Mouse (Mus musculus): ENCODE results near the gene Pphln1.

Pphln1 gene

GRCm38 (mm10) chr15:93433811-93434210 lies 35.7 kb downstream of the Pphln1 start:
- DNase-seq (ENCODE audit: low read depth, low spot score) = no peak

- no peak for DNase-seq (ENCODE audit: low read depth, low spot score)
These were observed 37.8 kb downstream of the Pphln1 start for GRCm38 (mm10) chr15:93435998-93436397.

GRCm38 (mm10) chr15:93438663-93439062 lies 40.5 kb downstream of the Pphln1 start:
- DNase-seq (ENCODE audit: low read depth, low spot score) = peak; percentile 35

GRCm38 (mm10) chr15:93442271-93442670 lies 44.1 kb downstream of the Pphln1 start:
- no peak for DNase-seq (ENCODE audit: low read depth, low spot score)

DNA sequence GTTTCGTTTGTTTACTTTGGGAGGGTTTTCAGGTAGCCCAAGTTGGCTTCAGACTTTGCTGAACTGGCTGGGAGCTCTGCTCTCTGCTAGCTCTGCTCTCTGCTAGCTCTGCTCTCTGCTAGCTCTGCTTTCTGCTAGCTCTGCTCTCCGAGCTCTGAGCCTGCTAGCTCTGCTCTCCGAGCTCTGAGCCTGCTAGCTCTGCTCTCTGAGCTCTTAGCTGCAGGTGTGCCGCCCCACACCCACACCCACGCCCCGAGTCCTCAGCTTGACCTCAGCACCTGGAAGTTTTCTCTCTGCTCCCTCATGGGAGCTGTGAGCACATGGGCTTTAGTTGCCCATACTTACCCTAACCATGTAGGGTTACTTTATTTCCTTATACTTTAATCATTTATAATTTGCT lies 45.5 kb downstream of the Pphln1 start:
- no peak for DNase-seq (ENCODE audit: low read depth, low spot score)

DNA sequence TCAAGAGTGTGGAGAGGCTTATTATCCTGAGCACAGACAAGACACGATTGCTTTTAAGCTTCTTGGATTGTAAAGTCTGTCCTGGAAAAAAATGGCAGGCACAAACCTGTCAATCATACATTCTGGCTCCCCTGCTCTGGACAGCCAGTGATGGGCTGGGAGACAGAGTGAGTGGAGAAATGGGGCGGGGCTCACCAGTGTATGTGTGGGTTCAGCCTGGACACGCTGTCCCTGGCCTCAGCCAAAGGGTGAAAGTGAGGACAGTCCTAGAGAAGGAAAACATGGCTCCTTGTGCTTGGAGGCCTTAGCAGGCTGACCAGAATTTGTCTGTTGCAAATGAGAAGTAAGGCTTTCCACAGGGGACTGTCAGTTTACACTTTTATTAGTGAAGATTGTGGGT lies 50.7 kb downstream of the Pphln1 start:
- DNase-seq (ENCODE audit: low read depth, low spot score) = no peak

DNA sequence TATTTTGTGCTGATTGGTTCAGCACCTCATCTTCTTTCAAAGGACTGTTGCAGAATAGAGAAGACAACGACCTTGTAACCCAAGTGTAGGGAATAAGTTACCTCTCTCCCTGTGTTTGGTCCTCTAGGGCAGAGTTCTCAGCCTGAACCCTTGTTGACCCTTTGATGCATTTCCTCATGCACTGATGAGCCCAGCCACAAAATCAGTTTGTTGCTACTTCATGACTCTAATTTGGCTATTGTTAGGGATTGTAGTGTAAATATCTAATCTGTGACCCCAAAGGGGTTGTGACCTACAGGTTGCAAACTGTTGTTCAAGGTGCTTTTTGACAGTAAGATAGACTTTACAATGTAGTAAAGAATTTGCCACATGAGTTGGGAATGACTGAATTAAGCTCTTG lies 55.1 kb downstream of the Pphln1 start:
- no peak for DNase-seq (ENCODE audit: low read depth, low spot score)

DNA sequence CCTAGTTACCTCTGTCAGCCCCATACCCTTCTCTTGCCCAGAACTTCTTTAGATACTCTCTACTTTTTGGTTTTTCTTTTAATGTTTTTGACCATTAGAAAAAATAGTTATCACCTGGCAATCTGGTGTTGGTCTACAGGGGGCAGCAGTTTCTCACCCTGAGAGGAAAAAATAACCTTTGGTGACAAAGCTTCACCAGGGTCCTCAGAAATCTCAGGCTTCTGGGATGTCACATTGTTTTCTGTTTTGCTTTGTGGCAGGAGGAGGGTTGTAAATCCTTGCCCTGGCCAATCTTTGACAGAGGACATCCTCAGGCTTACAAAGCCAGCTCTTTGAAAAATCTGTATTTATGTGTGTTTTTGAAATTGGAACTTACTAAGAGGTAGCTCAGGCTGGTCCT lies 57.9 kb downstream of the Pphln1 start:
- no peak for DNase-seq (ENCODE audit: low read depth, low spot score)

DNA sequence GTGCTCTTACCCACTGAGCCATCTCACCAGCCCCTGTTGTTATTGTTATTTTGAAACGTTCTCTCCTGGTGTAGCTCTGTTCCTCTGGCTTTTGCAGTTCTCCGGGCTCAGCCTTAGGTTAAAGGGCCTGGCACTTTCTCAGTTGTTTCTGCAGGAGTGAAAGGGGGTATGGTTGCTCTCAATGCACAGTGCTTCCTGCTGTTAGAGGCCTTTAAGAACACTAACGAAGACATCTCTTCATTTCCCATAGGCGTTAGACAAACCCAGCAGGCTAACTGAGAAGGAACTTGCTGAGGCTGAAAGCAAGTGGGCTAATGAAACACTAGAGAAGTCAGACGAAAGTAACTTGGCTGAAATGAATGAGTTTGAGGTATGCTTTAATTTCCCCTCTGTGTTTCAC lies 61.3 kb downstream of the Pphln1 start:
- no peak for DNase-seq (ENCODE audit: low read depth, low spot score)

- DNase-seq (ENCODE audit: low read depth, low spot score) = no peak
These were observed 62.9 kb downstream of the Pphln1 start for GRCm38 (mm10) chr15:93461066-93461465.

- DNase-seq (ENCODE audit: low read depth, low spot score) = no peak
These were observed 73.5 kb downstream of the Pphln1 start for GRCm38 (mm10) chr15:93471651-93472050.

DNA sequence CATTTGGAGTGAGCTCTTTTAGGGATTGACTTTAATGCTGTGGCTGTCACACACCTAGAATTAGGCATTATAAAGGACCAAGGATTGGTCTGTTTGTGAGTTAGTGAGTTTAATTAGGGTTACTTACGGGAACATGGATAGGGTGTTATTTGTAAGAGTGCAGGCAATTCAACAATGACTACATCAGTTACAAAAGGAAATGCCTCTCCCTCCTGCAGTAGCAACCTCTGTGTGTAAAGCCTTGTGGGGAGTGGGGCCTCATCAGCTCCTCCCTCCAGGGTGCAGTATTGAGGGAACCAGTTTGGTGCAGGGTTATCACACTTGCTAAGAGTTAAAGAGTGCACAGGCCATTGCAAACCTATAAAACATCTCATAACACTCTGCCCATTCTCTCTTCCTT lies 73.9 kb downstream of the Pphln1 start:
- no peak for DNase-seq (ENCODE audit: low read depth, low spot score)

DNA sequence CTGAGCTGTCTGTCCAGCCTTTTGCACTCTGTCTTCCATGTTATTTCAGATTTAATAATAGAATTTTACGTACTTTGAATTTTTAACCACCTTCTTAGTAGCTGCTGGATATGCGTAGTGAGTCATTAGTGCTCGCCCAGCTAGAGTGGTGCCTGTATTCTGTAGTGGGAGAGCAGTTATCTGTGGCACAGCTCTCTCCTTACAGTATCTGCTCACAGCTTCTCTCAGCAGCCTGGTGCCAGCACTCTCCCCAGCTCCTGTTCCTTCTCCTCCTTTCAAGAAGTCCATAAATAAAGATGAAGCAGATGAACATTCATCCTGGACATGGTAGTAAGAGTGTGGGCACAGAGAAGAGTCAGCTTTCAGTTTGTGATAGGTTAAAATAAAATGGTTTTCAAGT lies 76.1 kb downstream of the Pphln1 start:
- no peak for DNase-seq (ENCODE audit: low read depth, low spot score)

- no peak for DNase-seq (ENCODE audit: low read depth, low spot score)
These were observed 77.5 kb downstream of the Pphln1 start for GRCm38 (mm10) chr15:93475688-93476087.

DNA sequence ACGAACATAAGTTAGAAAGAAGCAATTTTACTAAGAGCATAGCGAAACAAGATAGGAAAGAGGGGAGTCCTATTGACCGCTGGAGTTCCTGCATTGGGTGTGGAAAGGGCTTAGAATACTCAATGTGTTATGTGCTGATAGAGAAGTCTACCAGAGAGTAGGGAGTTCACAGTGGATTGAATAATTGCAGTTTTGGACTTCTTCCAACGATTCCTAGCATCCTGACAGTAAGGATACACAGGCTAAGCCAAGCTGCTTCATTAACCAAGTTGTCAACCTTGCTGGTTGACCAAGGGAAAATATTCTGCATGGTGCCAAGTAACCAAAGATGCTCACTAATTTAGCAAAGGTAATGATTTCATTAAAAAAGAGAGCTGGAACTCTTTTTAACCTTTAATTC lies 79.6 kb downstream of the Pphln1 start:
- DNase-seq (ENCODE audit: low read depth, low spot score) = no peak

GRCm38 (mm10) chr15:93478676-93479075 lies 80.5 kb downstream of the Pphln1 start:
- no peak for DNase-seq (ENCODE audit: low read depth, low spot score)

GRCm38 (mm10) chr15:93479445-93479844 lies 81.3 kb downstream of the Pphln1 start:
- DNase-seq (ENCODE audit: low read depth, low spot score) = no peak

DNA sequence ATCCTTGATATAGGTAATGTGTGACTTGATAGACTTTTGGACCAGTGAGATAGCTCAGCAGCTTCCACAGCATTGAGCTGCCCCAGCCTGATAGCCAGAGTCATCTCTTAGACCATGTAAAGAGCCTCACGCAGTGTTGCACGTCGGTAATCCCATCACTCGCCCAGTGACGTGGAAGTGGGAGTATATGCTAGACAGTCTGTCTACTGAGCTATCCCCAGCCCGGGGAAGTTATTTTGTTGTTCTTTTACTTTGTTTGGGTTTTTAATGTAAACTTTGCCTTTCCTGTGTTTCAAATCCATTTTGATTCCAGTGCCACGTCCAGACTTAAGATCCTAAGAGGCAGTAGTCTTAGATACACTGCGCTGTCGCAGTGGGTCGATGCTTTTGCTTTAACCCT lies 83.0 kb downstream of the Pphln1 start:
- DNase-seq (ENCODE audit: low read depth, low spot score) = no peak

- DNase-seq (ENCODE audit: low read depth, low spot score) = no peak
These were observed 86.1 kb downstream of the Pphln1 start for GRCm38 (mm10) chr15:93484261-93484710.

DNA sequence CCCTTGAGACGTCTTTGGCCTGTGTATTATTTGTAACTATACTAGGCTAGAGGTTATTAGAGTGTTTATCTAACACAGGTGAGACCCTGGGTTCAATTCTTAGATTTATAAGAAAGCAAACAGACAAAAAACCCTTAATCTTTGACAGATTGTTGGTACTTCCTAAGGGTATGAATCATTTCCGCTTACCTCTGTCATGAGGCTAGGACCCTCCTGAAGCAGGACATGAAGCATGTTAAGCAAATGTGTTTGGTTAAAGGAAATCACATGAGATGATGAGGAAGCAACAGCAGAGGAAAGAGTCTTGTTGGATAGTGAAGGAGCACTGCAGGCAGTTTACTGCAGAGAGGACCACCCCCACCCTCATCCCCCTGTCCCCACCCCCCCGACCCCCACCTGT lies 87.1 kb downstream of the Pphln1 start:
- DNase-seq (ENCODE audit: low read depth, low spot score) = no peak

- DNase-seq (ENCODE audit: low read depth, low spot score) = no peak
These were observed 87.9 kb downstream of the Pphln1 start for GRCm38 (mm10) chr15:93486066-93486465.

GRCm38 (mm10) chr15:93489597-93489996 lies 91.4 kb downstream of the Pphln1 start:
- DNase-seq (ENCODE audit: low read depth, low spot score) = no peak

DNA sequence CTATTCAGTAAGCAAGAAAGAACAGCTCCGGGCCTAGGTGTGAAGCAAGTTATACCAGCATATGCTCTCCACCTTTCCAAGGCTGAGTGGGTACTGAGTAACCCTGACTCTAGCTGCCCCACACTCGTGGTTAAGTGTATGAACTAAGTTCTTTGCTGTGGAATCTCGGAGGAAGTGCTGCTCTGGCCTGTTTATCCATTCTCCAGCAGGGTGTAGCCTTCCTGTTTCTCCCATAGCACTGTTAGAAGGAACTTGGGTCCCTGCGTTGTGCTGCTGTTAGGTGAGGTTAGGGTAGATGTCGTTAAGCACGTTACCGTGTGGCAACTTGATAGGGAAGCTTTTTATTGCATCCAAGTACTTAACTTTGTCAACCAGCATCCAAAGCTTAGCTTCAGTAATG lies 96.5 kb downstream of the Pphln1 start:
- no peak for DNase-seq (ENCODE audit: low read depth, low spot score)

- no peak for DNase-seq (ENCODE audit: low read depth, low spot score)
These were observed 101.7 kb downstream of the Pphln1 start for GRCm38 (mm10) chr15:93499866-93500265.

GRCm38 (mm10) chr15:93502703-93503102 lies 104.6 kb downstream of the Pphln1 start:
- no peak for DNase-seq (ENCODE audit: low read depth, low spot score)
